Mouse (Mus musculus) retina, adult 2 months (tissue): ENCODE results near the gene 1700029I15Rik.
A peak's percentile ranks its signal among the peaks of the same experiment; 100 is the strongest.

Source experiments
- DNase-seq: peaks from one replicate; pipeline ENCODE4 v3.0.0-alpha.2; 2012; ENCODE audit warnings: low read depth, low spot score

Gene 1700029I15Rik

DNA sequence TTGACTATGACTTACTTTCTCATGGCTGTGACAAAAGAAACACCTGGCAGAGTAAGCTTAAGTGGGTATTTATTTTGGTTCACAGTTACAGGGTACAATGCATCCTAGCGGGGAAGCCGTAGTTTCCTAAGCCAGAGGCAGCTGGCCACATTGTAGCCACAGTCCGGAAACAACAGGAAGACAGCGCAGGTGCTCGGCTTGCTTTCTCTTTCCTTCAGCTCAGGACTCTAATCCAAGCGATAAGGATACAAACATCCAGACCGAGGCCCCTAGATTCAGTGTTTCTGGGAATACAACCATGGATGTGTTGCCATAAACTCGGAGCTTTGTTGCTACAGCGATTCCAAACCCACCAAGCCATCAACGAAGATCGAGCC lies 8.9 kb upstream of the 1700029I15Rik start:
- DNase-seq: no peak

DNA sequence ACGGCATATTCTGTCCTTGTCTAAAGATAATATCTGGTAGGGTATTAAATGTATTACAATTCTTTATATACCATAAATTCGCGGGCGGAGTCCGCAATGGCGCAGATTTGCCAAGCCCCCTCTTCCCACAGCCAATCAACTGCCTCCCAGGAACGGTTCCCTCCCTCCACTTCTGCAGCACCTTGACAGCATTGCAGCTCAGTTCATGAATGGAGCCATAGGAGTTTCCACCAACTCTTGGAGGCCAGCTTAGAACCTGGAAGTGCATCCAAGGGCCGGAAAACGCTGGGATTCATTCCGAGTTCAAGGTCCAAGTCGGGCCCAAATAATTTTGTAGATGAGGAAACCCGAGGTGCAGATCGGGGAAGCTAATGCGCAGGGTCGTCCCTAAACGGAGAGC lies 7.8 kb upstream of the 1700029I15Rik start, which contains the start of the genes Pex16 and Large2:
TSS of gene Pex16 (plus strand) at position 163 of the 400 bp plus-strand sequence.
TSS of gene Large2 (minus strand) at position 356 of the 400 bp plus-strand sequence.
- no peak for DNase-seq

DNA sequence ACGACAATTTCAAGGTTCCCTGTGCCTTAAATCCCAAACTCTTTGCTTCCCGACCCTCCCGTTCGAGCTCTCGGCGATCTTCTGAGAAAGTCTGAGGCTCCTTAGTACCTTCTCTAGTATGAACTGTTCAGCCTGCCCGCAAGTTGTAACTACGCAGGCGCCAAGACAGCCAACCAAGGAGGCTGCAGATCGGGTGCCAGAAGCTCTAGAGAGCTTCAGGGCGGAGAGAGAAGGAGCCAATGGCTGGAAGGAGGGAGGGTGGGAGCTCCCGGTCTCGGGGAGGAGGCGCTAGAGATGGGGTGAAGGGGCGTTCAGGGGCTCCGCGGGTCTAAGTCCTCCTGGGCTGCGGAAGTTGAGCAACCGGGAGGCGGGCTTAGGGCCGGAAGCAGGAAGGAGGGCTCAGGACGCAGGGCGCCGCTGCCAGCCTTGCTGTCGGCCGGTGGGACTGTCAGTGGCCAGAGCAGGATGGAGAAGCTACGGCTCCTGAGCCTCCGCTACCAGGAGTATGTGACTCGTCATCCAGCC lies 7.2 kb upstream of the 1700029I15Rik start:
- peak; percentile 85 for DNase-seq

GRCm38 (mm10) chr2:92375788-92376187 lies 6.5 kb upstream of the 1700029I15Rik start:
- DNase-seq: no peak

DNA sequence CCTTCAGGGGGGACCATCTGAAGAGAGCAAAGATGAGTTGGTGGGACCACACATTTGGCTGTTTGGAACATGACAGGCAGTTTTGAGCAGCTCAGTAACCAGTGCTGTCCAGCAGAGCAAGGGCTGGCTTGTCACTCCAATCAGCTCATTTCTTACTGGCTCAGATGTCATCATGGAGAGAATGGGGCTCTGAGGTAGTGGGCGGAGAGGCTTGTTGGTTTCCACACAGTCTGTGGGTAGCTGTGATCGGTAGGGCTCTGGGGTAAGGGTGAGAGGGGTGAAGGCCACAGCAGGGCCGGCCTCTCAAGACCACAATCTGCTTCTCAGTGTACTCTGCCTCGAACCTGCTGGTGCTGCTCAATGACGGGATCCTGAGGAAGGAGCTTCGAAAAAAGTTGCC lies 6.0 kb upstream of the 1700029I15Rik start:
- no peak for DNase-seq

- no peak for DNase-seq
Observed at GRCm38 (mm10) chr2:92377320-92377719, 5.0 kb upstream of the 1700029I15Rik start.

DNA sequence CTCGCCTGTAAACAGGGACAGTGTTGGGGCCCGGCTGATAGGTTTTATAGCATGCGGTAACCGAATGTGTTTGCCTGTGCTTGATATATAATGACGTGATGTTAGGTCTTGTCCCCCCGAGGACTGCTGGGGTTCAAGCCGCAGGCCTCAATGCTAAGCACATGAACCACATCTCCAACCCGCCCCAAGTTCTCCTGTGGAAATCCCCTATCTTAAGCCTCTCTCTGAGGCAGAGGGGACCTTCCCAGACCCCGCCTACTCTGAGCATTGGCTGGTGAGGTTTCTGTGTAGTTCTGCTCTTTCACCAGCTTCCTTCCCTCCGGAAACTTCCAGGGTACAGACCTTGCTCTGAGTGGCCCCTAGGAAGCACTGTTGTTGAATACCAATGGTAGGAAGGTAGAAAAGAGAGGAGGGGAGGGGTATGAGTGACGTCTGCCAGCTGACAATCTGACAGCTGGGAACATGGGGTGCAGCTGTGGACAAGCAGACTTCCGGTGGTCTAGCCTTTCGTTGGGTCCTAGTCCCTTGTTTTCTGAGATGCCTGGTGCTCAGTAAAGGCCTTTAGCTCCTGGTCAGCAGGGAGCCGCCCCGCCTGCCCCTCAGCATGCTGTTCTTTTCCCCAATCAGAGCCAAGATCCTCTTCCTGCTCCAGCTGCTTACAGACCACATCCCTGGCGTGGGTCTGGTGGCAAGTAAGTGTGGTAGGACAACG lies 2.4 kb upstream of the 1700029I15Rik start:
- DNase-seq: no peak

DNA sequence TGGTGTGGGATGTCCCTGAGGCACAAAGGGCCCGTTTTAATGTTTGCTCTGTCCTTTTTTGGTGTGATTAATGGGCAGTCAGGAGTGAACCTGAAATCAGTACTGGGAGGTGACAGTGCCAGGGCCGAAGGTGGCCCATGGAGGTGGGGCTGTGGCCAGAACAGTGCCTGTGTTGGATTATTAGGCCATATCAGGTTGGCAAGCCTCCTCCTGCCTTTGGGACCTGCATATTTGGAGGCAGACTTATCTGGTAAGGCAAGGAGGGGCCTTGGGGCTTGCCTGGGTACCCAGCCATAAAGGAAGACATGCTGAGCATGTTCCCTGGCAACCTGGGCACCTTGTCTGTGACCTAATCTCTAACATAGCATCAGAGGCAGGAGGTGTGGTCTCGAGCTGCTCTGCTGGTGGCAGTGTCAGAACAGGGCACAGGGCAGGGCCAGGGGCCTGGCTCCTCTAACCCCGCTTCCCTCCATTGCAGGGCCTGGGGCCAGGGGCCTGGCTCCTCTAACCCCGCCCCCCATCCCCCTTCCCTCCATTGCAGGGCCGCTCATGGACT lies 1.8 kb upstream of the 1700029I15Rik start:
- DNase-seq: no peak

GRCm38 (mm10) chr2:92381161-92381560 lies 1.2 kb upstream of the 1700029I15Rik start:
- DNase-seq: no peak

GRCm38 (mm10) chr2:92382759-92383158 lies 421 bp downstream of the 1700029I15Rik start:
- no peak for DNase-seq

- no peak for DNase-seq
Observed at GRCm38 (mm10) chr2:92384101-92384500, 1.8 kb downstream of the 1700029I15Rik start.

DNA sequence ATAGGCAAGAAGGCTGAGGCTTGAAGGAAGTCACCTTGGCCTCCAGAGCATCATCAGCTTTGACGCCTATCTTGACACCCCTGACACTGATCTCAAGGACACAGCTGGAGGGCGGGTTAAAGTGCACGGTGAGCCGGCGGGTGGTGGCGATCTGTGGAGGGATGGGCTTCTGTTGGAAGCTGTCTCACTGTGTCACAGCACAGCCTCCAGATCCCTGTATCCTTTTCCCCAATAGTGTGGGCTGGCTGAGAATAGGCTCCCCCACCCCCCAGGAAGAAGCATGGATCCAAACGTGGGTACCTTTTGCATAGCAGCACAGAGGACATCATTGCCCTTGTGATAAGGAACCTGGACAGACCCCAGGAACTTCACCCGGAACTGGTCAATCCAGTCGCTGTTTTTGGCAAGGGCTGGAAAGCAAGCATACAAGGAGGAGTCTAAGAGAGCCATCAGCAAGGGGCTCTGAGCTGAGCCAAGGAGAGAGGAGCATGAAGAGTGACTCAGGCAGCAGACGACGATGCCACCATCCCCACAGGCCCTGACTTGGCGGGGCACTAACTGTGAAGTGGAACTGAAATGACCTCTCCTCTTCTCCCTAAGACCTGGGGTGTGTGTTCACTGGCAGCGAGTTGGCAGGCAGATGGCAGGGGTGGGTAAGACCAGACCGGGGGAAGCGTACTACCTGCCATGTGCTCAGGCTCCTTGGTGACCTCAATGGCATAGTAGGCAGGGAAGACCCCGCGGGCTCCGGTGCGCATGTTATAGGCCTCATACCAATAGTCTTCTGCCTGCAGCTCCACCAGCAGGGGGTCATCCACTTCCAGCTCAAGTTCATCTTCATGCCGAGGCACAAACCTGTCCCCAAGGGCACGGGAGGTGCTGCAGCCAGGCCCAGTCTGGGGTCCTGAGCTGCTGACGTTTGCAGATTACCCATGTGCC lies 3.0 kb downstream of the 1700029I15Rik start:
- no peak for DNase-seq

GRCm38 (mm10) chr2:92386821-92387570 lies 4.7 kb downstream of the 1700029I15Rik start:
- DNase-seq: no peak

DNA sequence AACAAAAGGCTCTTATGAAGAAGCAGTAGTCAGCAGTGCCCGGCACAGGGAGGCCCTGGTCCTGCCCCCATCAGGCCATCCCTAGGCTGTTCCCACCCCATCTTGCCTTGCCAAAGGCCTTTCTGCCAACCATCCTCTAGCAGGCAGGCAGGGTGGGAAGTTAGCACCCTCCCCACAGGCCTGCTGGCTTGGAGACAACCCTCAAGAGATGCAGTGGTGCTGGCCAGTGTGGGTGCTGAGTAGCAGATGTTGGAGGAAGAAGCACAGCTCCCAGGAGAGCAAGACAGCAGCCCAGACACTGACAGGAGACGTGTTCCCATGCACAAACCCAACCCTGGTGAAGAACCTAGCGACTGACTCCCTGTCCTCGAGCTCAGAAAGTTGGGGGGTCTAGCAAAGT lies 5.3 kb downstream of the 1700029I15Rik start:
- DNase-seq: no peak

GRCm38 (mm10) chr2:92388081-92388517 lies 5.8 kb downstream of the 1700029I15Rik start:
- DNase-seq: no peak

DNA sequence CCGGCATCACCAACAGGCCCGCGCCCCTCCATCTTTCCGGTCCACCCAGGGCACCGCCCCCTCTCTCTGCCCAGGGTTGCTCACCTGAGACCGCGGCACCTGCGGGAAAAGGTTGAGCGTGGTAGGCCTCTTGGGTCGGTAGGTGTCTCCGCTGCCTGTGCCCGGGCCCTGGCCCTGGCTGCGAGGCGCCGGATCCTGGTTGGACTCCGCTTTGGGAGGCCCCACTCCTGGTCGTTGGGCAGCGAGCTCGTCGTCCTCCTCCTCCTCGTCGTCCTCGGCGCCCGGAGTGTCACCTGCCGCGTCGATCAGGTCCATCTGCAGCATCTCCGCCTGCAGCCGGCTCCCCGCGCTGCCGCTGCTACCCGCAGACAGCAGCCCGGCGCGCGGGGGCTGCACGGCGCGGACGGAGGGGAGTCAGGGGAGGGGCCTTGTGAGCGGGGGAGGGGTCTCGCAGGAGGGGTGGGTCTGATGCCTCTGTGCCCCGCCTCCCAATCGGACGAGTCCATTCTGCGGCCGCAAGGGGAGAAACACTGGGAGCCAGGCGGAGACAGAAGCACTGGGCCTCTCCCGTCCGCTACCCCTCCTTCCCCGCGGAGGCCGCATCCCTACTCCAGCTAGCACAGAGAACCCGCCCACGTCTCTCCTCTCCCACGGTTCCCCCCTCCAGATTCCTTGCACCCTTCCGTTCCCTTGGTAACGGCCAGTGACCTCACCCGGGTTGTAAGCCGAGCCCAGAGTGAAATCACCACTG lies 6.7 kb downstream of the 1700029I15Rik start:
- peak; percentile 74 for DNase-seq

DNA sequence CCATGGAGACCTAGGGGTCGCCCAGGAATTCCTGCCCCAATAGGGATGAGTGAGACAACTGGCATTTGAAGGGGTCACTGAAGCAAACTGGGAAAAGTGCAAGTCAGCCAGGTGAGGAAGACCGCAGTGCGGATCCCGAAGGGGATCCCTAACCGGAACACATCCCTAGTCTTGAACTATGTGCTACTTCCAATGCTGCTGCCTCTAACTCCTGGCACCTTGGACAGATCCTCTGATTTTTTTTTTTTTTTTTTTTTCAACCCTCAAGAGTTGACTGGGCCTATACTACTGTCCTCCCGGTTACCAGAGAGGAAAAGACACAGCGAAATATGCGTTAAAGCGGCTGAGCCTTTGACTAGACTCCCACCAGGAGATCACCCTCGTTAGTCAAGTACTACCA lies 7.3 kb downstream of the 1700029I15Rik start:
- no peak for DNase-seq

GRCm38 (mm10) chr2:92390206-92390930 lies 8.0 kb downstream of the 1700029I15Rik start:
- DNase-seq: no peak

- no peak for DNase-seq
Observed at GRCm38 (mm10) chr2:92391116-92391515, 8.8 kb downstream of the 1700029I15Rik start.
